Mouse (Mus musculus) heart, postnatal 4 days (tissue): ENCODE measurements around the gene Phkg1. TPM values are rescaled to one million over a fixed set of nuclear protein-coding genes. Genes with fewer than 3 reads are reported as not detected.
"Not testable (repeated sequence)": the region's sequence is repeated elsewhere in the genome, so short reads cannot be mapped to it uniquely, and the experiment has no call there.

Experiments
- DNase-seq: peaks from one replicate; pipeline ENCODE4 v3.0.0; 2021
- total RNA-seq, 2 experiments: library from RNA; stranded (reverse); gene quantifications; 2 replicates each; pipeline ENCODE4 v1.2.3; 2021

The Phkg1 gene
- 1 to 10 TPM; 2.8 to 3.1 TPM for total RNA-seq

DNA sequence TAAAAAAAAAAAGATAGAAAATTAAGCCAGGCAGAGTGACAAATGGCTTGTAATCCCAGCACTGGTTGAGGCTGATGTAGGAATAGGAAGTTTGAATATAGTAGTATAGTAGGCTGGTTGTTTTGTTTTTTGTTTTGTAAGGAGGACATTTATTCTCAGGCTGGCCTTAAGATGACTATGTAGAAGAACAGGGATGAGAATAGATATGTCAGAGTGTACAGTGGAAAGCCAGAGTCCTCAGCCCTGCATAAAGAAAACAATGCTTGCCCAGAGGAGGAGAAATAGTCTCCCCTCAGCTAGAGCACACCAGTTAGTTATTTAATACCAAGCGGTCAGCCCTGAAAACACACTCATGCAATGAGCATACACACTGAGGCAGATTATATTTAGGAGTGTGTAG is at the start of gene Phkg1:
TSS of gene Phkg1 (minus strand) at position 101 of the 400 bp plus-strand sequence.
- DNase-seq, result no peak

- DNase-seq, result no peak
These were observed 49.2 kb upstream of the Phkg1 start for GRCm38 (mm10) chr5:129947528-129948033.

DNA sequence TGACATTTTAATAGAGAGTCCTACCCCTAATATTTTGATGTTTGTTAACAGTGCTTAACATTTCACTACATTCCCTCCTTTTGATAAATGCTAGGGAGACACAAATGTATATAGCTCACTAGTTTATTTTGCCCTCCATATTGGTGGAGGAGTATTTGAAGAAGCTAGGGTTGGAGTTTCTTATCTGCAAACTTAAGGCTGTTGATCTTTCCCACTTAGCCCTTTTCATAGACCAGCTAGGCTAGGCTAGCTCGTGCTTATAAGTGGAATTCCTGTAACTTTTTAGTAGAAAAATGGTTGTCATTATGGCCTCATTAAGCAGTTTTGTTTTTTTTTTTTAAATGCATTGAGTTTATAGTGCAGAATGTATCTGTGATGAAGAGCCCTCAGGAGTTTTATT is 45.1 kb upstream of the Phkg1 start:
- no peak for DNase-seq

- peak; percentile 51 for DNase-seq
These were observed 44.0 kb upstream of the Phkg1 start for GRCm38 (mm10) chr5:129942073-129942939.

GRCm38 (mm10) chr5:129941495-129942045 is 43.2 kb upstream of the Phkg1 start, which contains the start of gene Vkorc1l1:
Gene Vkorc1l1 (plus strand): TSS chr5:129941970.
- DNase-seq, result peak; percentile 99

DNA sequence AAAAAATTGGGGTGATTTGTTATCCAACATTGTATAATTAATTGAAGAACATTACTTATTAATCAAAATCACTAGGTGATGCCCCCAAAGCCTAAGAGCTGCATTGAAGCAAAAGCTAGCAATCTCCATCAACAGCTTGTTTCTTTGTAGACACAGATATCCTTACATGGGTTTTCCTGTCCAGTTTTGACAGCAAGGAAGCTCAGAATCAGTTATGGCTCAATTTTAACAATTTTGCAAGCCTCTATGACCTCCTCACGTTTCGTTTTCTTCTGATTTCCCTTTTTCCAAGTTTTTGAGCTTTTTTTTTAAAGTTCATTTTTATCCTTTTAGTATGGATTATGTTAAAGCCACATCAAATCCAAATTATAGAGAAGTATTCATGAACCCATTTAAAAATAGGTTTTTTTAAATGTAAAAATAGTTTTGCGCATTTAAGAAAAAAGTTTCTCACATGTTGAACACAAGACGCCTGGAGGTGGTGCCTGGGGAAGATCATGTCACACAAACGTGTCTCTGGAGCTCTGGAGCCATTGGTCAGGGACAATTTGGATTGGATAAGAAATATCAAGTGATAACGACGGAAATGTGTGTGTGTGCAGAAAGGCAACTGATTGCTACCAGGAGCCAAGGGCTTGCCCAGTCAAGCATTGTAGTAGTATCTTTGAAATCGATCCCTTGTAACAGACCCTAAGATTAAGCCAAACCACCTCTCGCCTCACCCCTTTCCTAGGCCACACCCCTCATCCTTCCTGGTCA is 42.6 kb upstream of the Phkg1 start:
- no peak for DNase-seq

- DNase-seq, result no peak
These were observed 41.9 kb upstream of the Phkg1 start for GRCm38 (mm10) chr5:129940281-129940680.

DNA sequence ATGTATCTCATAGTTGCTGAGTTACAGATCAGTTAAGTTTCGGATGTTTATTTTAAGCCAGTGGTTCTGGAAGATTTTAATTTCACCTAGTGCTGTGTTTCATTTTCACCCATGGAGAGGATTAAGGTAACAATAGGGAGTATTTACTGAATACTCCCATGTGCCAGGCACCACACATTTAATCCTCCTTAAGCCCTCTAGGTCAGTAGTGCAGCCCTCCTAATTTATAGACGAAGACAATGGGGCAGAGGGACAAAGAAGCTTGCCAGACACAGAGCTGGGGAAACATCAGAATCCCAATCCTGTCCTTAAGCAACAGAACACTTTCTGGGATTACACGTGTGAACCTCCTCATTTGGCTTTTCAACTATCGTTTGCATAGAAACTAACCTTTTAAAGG is 38.6 kb upstream of the Phkg1 start:
- no peak for DNase-seq

- no peak for DNase-seq
These were observed 31.8 kb upstream of the Phkg1 start for GRCm38 (mm10) chr5:129929924-129930855.

- no peak for DNase-seq
These were observed 27.6 kb upstream of the Phkg1 start for GRCm38 (mm10) chr5:129925933-129926332.

- DNase-seq, result no peak
These were observed 26.6 kb upstream of the Phkg1 start for GRCm38 (mm10) chr5:129924820-129925452.

DNA sequence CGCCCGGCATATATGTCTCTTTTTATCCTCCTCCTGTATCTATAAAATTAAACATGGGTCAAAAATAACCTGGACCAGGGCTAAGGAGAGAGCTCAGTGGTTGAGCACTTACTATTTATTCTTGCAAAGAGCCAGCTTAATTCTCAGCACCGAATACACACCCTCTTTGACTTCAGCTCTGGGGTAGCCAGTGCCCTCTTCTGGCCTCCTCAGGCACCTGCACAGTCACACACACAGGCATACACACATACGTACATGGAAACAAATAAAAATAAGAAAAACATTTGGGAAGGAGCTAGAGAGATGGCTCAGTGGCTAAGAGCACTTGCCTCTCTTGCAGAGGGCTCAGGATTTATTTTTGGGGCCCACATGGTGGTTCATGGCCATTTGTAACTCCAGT is 23.6 kb upstream of the Phkg1 start:
- no peak for DNase-seq

GRCm38 (mm10) chr5:129919320-129919719 is 21.0 kb upstream of the Phkg1 start:
- DNase-seq, result no peak

- DNase-seq, result no peak
These were observed 20.4 kb upstream of the Phkg1 start for GRCm38 (mm10) chr5:129918752-129919151.

DNA sequence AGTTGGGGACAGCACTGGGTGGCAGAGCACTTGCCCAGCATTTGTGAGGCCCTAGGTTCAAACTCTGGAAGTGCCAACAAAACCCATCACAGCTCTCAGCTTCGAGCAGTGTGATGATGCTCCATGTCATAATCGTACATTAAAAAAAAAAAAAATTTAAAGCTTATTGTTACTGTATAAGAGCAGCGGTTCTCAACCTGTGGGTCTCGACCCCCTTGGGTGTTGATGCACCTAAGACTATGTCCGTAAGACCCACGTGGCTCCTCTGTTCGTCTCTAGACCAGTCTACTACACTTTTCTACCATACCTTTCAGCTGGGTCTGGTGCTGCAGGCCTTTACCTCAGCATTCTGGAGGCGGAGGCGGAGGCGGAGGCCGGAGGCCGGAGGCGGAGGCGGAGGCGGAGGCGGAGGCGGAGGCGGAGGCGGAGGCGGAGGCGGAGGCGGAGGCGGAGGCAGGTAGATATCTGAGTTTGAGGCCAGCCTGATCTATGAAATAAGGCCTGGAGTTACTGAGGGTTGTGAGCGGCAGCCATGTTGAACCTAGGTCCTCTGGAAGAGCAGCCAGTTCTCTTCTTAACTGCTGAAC is 19.8 kb upstream of the Phkg1 start:
- DNase-seq, result no peak

- DNase-seq, result not testable (repeated sequence)
These were observed 17.1 kb upstream of the Phkg1 start for GRCm38 (mm10) chr5:129915491-129915890.

DNA sequence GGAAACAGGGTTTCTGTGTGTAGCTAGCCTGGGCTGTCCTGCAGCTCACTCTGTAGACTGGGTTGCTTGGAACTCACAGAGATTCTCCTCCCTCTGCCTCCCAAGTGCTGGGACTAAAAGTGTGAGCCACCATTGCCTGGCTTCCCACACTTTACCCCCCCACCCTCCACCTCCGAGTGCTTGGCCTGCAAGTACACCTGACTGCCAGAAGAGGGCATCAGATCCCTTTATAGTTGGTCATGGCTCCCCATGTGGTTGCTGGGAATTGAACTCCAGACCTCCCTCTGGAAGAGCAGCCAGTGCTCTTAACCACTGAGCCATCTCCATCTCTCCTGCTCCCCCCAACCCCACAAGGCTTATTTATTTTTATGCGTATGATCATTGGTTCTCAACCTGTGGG is 15.7 kb upstream of the Phkg1 start:
- peak; percentile 14 for DNase-seq

DNA sequence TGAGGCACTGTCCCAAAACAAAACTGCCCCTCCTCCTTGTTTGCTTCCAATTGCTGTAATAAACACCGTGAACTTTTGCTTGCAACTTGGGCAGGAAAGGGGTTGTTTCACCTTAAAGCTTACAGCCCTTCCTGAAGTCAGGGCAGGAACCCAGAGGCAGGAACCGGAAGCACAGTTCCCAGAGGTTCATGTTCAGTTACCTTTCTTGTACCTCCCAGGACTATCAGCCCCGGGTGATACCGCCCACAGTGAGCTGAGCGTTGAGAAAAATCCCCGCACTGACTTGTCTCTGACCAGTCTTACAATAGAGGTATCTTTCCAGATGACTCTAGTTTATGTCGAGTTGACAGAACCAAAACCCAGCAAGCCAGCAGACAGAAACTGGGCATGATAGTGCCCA is 11.2 kb upstream of the Phkg1 start:
- DNase-seq, result no peak

DNA sequence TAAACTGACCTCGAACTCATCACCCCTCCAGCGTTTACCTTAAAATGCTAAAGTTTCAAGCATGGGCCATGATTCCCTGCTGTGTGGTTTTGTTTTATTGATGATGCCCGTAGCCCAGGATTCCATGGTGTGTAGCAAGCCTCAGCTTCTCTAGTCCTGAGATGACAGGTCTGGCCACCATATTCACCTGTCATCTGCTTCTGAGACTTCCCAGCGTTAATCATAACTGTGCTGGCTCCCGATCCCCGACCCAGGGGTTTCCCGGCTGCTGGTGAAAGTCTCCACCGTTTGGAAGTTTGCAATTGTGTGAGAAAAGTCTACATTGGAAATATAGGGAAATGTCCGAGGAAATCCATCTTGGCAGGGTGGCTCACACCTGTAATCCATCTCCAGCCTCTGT is 10.8 kb upstream of the Phkg1 start:
- DNase-seq, result no peak

DNA sequence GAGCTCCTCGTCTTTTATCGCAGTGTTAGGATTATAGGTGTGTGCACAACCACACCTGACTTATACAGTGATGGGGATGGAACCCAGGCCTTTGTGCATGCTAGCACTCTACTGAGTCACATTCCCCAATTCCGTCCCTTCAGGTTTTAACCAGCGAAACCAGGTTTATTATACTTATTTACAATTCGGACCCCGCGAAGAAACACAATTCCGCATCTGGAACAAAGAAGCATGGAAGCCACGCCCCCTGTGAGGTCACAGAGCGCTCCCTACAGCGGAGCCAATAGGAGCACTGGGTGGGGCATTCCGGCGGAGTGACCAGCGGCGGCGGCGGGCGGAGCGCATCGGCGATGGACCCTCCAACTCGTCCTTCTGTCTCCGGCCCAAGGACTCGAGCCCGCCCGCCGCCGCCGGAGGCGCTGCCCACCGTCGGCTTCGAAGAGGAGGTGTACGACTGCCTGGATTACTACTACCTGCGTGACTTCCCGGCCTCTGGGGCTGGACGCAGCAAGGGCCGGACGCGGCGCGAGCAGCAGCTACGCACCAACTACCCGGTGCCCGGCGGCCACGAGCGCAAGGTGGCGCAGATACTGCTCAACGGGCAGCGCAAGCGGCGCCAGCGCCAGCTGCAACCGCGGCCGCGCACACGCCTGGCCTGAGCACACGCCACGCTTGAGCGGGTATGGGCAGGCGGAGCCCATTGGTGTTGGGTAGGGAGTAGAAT is 10.1 kb upstream of the Phkg1 start, which contains the start of gene Nupr1l:
TSS of gene Nupr1l (plus strand) at position 299 of the 724 bp plus-strand sequence.
- peak; percentile 92 for DNase-seq
